Mouse (Mus musculus) kidney, adult 11 months (tissue): ENCODE measurements around the gene Ppp3ca.

Experiments
- DNase-seq: peaks from one replicate; pipeline ENCODE4 v3.0.0; 2022

Ppp3ca gene

GRCm38 (mm10) chr3:136948142-136948541 lies 278.2 kb downstream of the Ppp3ca start:
- no peak for DNase-seq

- DNase-seq, result no peak
Measured at GRCm38 (mm10) chr3:136951792-136952191, 281.9 kb downstream of the Ppp3ca start.

GRCm38 (mm10) chr3:136952822-136953221 lies 282.9 kb downstream of the Ppp3ca start:
- DNase-seq, result no peak

DNA sequence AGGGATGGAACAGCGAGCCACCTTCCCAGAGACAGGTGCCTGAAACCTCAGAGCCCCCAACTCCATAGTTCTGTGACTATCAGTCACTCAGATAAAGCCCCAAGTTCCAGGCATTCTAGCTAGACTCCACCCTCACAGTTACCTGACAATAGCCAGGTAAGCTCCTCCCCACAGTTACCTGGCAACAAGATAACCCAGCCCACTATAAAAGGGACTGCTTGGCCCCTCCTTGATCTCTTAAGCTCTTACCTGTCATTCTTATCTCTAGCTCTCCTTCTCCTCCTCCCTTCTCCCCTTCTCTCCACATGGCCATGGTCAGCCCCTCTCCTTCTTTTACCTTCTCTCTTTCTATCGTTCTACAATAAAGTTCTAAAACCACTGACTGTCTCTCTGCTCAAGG lies 285.1 kb downstream of the Ppp3ca start:
- DNase-seq, result no peak

GRCm38 (mm10) chr3:136960314-136960713 lies 290.4 kb downstream of the Ppp3ca start:
- DNase-seq, result no peak

DNA sequence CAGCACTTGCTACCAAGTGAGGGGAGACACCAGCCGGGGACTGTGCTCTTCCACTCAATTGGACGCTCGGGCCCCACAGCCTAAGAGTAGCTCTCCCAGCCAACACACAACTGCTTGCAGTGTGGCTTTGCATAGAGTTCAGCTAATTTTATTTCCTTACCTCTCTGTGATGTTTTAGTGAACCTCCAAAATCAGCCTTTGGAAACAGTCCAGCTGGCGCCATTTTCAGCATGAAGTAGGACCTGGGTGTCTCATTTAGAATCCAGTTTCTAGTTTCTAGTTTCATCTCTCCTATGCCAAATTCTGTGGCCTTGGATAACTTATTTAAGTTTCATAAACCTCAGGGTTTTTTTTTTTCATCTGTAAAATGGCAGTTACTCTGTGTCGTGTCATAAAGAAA lies 296.9 kb downstream of the Ppp3ca start:
- no peak for DNase-seq

- no peak for DNase-seq
Measured at GRCm38 (mm10) chr3:136967510-136967909, 297.6 kb downstream of the Ppp3ca start.

DNA sequence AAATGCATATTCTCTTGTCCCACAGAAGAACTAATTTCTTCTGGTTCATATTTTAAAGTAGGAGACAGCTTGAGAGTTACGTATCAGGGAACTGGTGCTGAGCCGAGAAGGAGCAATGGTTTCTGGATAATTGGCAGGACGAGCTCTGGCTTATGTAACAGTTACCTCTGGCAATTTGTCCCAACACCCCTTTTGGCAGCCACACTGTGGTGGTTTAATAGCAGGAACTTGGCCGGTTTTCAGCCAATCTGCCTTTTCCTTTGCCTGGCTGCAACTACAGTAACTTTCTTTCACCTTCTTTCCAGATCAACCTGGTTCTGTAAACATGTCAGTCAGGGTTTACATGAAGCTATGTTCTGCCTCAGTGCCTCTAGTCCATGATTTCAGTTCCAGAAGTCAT lies 299.9 kb downstream of the Ppp3ca start:
- DNase-seq, result peak; percentile 89

DNA sequence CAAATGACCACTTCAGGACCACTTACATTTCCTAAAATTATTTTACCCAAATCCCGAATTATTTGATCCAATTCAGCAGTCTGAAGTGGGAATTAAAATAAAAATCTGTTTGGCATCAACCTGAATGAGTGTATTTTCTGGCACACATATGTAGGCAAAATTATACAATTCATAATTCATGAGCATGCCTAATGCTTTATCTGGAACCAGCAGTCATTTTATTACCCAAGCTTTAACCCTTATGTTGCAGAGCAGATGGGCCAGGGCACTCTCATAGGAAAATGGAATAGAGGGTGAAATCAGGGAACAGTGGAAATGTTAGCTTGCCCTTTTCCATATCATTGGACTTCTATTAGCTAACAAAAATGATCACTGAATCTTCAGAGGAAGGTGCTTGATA lies 307.9 kb downstream of the Ppp3ca start:
- no peak for DNase-seq

- no peak for DNase-seq
Measured at GRCm38 (mm10) chr3:136980915-136981588, 311.1 kb downstream of the Ppp3ca start.

DNA sequence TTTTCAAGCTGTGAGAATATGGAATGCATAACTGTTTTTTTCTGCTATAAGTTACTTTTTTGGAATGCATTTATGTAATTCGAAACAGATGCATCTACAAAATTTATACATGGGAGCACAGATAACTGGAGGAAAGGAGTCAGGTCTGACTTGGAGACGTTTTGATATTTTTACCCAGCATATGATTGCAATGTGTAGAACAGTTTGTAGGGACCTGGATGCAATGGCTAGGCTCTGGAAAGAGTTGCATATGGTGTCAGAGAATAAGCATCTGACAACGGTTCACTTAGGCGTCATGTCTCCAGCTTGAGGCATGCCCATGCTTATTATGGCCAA lies 311.6 kb downstream of the Ppp3ca start:
- DNase-seq, result no peak

- DNase-seq, result peak; percentile 58
Measured at GRCm38 (mm10) chr3:136982021-136982420, 312.1 kb downstream of the Ppp3ca start.

- DNase-seq, result no peak
Measured at GRCm38 (mm10) chr3:136986096-136986881, 316.4 kb downstream of the Ppp3ca start.
